Mouse (Mus musculus) MEL (cell line): ENCODE results near the gene Camk2b. TPM values are rescaled to one million over a fixed set of nuclear protein-coding genes. Genes with fewer than 3 reads are reported as not detected.

Experiments
- DNase-seq: peaks from one replicate; pipeline ENCODE4 v3.0.0; 2011; ENCODE audit warnings: low read depth, low spot score
- H3K27ac ChIP-seq: 2 replicates; pipeline ENCODE4 v1.5.1; 2012; ENCODE audit warnings: low read depth, mild to moderate bottlenecking, control low read depth, low read length, moderate library complexity; ENCODE audit not compliant: control insufficient read depth
- H3K27me3 ChIP-seq, 2 experiments: fragments of 150-350 bp in 1 of 2; sonication (generic) in 1 of 2; 2 replicates each; pipeline ENCODE4 v1.6.1; 2012; ENCODE audit warnings: low read length in 2 of 2, mild to moderate bottlenecking in 2 of 2, improper control_type of control experiment in 1 of 2, moderate library complexity in 1 of 2; ENCODE audit not compliant: insufficient read depth in 2 of 2, control insufficient read depth in 1 of 2
- H3K36me3 ChIP-seq, 2 experiments: 2 replicates each; pipeline ENCODE4 v1.6.1; 2012 to 2014; ENCODE audit warnings: low read length in 2 of 2, improper control_type of control experiment in 1 of 2, inconsistent platforms in 1 of 2, mild to moderate bottlenecking in 1 of 2; ENCODE audit not compliant: insufficient read depth in 2 of 2, control insufficient read depth in 1 of 2
- H3K4me1 ChIP-seq, 2 experiments: fragments of 150-350 bp in 1 of 2; sonication (generic) in 1 of 2; 2 replicates each; pipeline ENCODE4 v1.6.1; 2012; ENCODE audit warnings: low read length in 2 of 2, improper control_type of control experiment in 1 of 2, mild to moderate bottlenecking in 1 of 2; ENCODE audit not compliant: insufficient read depth in 2 of 2, control insufficient read depth in 1 of 2
- H3K4me3 ChIP-seq, 2 experiments: fragments of 150-350 bp in 1 of 2; sonication (generic) in 1 of 2; 2 replicates each; pipeline ENCODE4 v1.5.1; 2012; ENCODE audit warnings: low read depth in 2 of 2, low read length in 2 of 2, mild to moderate bottlenecking in 2 of 2, moderate library complexity in 2 of 2, control low read depth in 1 of 2, improper control_type of control experiment in 1 of 2; ENCODE audit not compliant: control insufficient read depth in 1 of 2, insufficient read depth in 1 of 2
- H3K79me2 ChIP-seq: 2 replicates; pipeline ENCODE4 v1.6.1; 2012; ENCODE audit warnings: mild to moderate bottlenecking, low read length, moderate library complexity; ENCODE audit not compliant: control insufficient read depth, poor library complexity, insufficient read depth
- H3K9ac ChIP-seq: 2 replicates; pipeline ENCODE4 v1.6.1; 2012; ENCODE audit warnings: low read depth, mild to moderate bottlenecking, control low read depth, low read length, moderate library complexity; ENCODE audit not compliant: control insufficient read depth, poor library complexity, severe bottlenecking
- H3K9me3 ChIP-seq: fragments of 150-350 bp; sonication (generic); replicated peaks from 2 replicates; pipeline ENCODE4 v1.6.1; 2012; ENCODE audit warnings: mild to moderate bottlenecking, low read length, improper control_type of control experiment, moderate library complexity; ENCODE audit not compliant: insufficient read depth
- CTCF ChIP-seq, 3 experiments: IDR thresholded peaks in 2 of 3; conservative IDR thresholded peaks in 1 of 3; 2 replicates each; pipeline ENCODE4 v1.5.1; 2011 to 2012; ENCODE audit warnings: low read length in 3 of 3, low read depth in 2 of 3, mild to moderate bottlenecking in 2 of 3, improper control_type of control experiment in 1 of 3, inconsistent platforms in 1 of 3, mixed read lengths in 1 of 3, moderate library complexity in 1 of 3; ENCODE audit not compliant: control insufficient read depth in 1 of 3, insufficient read depth in 1 of 3, poor library complexity in 1 of 3, severe bottlenecking in 1 of 3
- E2F4 ChIP-seq: IDR thresholded peaks from 2 replicates; pipeline ENCODE4 v1.6.1; 2011; ENCODE audit warnings: low read depth, low read length, improper control_type of control experiment, borderline replicate concordance
- ELF1 ChIP-seq: IDR thresholded peaks from 2 replicates; pipeline ENCODE4 v1.6.1; 2014; ENCODE audit warnings: low read depth, mild to moderate bottlenecking, inconsistent platforms, low read length, improper control_type of control experiment, moderate library complexity
- EP300 ChIP-seq, 2 experiments: IDR thresholded peaks; 2 replicates each; pipeline ENCODE4 v1.6.1; 2011; ENCODE audit warnings: improper control_type of control experiment in 2 of 2, low read length in 2 of 2, low read depth in 1 of 2, mild to moderate bottlenecking in 1 of 2
- GABPA ChIP-seq: IDR thresholded peaks from 2 replicates; pipeline ENCODE4 v1.6.1; 2012; ENCODE audit warnings: low read depth, mild to moderate bottlenecking, inconsistent platforms, low read length, improper control_type of control experiment, moderate library complexity
- MAFK ChIP-seq: IDR thresholded peaks from 2 replicates; pipeline ENCODE4 v1.6.1; 2011; ENCODE audit warnings: low read depth, mild to moderate bottlenecking, low read length, improper control_type of control experiment, borderline replicate concordance
- MAX ChIP-seq: IDR thresholded peaks from 2 replicates; pipeline ENCODE4 v1.6.1; 2011; ENCODE audit warnings: low read length, improper control_type of control experiment
- MAZ ChIP-seq: IDR thresholded peaks from 2 replicates; pipeline ENCODE4 v1.6.1; 2012; ENCODE audit warnings: low read depth, mild to moderate bottlenecking, inconsistent platforms, low read length, improper control_type of control experiment
- MEF2A ChIP-seq: IDR thresholded peaks from 2 replicates; pipeline ENCODE4 v1.6.1; 2014; ENCODE audit warnings: low read depth, mild to moderate bottlenecking, inconsistent platforms, low read length, improper control_type of control experiment; ENCODE audit not compliant: poor library complexity, insufficient replicate concordance, severe bottlenecking; ENCODE audit errors: extremely low read depth
- MYC ChIP-seq: IDR thresholded peaks from 2 replicates; pipeline ENCODE4 v1.6.1; 2011; ENCODE audit warnings: low read depth, mild to moderate bottlenecking, low read length, improper control_type of control experiment, moderate library complexity
- POLR2A ChIP-seq, 2 experiments: IDR thresholded peaks; 2 replicates each; pipeline ENCODE4 v1.6.1; 2011 to 2012; ENCODE audit warnings: low read length in 2 of 2, mild to moderate bottlenecking in 2 of 2, control low read depth in 1 of 2, improper control_type of control experiment in 1 of 2, low read depth in 1 of 2, moderate library complexity in 1 of 2; ENCODE audit not compliant: control insufficient read depth in 1 of 2, insufficient read depth in 1 of 2, poor library complexity in 1 of 2
- POLR2AphosphoS2 ChIP-seq: IDR thresholded peaks from 2 replicates; pipeline ENCODE4 v1.6.1; 2011; ENCODE audit warnings: low read length, improper control_type of control experiment
- RAD21 ChIP-seq: IDR thresholded peaks from 2 replicates; pipeline ENCODE4 v1.6.1; 2011; ENCODE audit warnings: mild to moderate bottlenecking, low read depth, low read length, improper control_type of control experiment
- SMC3 ChIP-seq: IDR thresholded peaks from 2 replicates; pipeline ENCODE4 v1.6.1; 2011; ENCODE audit warnings: low read depth, low read length, improper control_type of control experiment
- TAL1 ChIP-seq: IDR thresholded peaks from 2 replicates; pipeline ENCODE4 v1.6.1; 2012; ENCODE audit warnings: mild to moderate bottlenecking, inconsistent platforms, low read length, moderate library complexity, mixed read lengths
- TBP ChIP-seq: IDR thresholded peaks from 2 replicates; pipeline ENCODE4 v1.8.0; 2011; ENCODE audit warnings: low read depth, low read length, improper control_type of control experiment
- USF1 ChIP-seq: IDR thresholded peaks from 2 replicates; pipeline ENCODE4 v1.6.1; 2014; ENCODE audit warnings: low read depth, mild to moderate bottlenecking, inconsistent platforms, low read length, improper control_type of control experiment, moderate library complexity
- ZKSCAN1 ChIP-seq: IDR thresholded peaks from 2 replicates; pipeline ENCODE4 v1.6.1; 2012; ENCODE audit warnings: low read depth, mild to moderate bottlenecking, inconsistent platforms, low read length, improper control_type of control experiment, moderate library complexity
- polyA plus RNA-seq, 2 experiments: library from polyadenylated mRNA; stranded (reverse) in 1 of 2; unstranded in 1 of 2; fragments of >175 nt in 1 of 2; fragments of >200 nt in 1 of 2; gene quantifications; 2 replicates each; pipeline versions ENCODE4 v1.2.1 to v1.2.4; 2012; ENCODE audit warnings: low replicate concordance in 2 of 2, low read depth in 1 of 2; ENCODE audit not compliant: insufficient read length in 2 of 2, insufficient read depth in 1 of 2, missing spikeins in 1 of 2
- total RNA-seq: library from RNA; depleted of rRNA; stranded (reverse); fragments of 300-350 nt; gene quantifications from 2 replicates; pipeline ENCODE4 v1.2.3, GENCODE M21; 2012

The Camk2b gene
- total and polyA plus RNA-seq, 3 experiments = 0.04 TPM; not detected in 1

- Histone ChIP-seq H3K79me2 (no peaks in the 10 kb centered on the region), H3K27me3 (no peaks in the 10 kb centered on the region), H3K9ac (no peak overlapping the region), H3K9me3 (no peaks in the 10 kb centered on the region), H3K4me3 (no peak overlapping the region), H3K27ac (no peak overlapping the region), H3K36me3 (no peaks in the 10 kb centered on the region), H3K4me1 (no peaks in the 10 kb centered on the region)
- no peak for DNase-seq
- TF ChIP-seq POLR2AphosphoS2 = no peak
- TF ChIP-seq USF1 = no peak
- TF ChIP-seq ELF1 = no peak
- no peak for TF ChIP-seq ZKSCAN1
- TF ChIP-seq MAX = no peak
- TF ChIP-seq GABPA = no peak
- no peak for TF ChIP-seq POLR2A (IDR thresholded peaks at IDR 0.05; ENCODE audit: control insufficient read depth in 1 of 2, insufficient read depth in 1 of 2, low read depth in 1 of 2, low read length in 2 of 2, poor library complexity in 1 of 2)
- no peak for TF ChIP-seq TAL1
- TF ChIP-seq EP300 (IDR thresholded peaks at IDR 0.05; ENCODE audit: low read depth in 1 of 2, low read length in 2 of 2) = no peak
Measured at GRCm38 (mm10) chr11:5975068-5975467, 91.1 kb downstream of the Camk2b start.

- Histone ChIP-seq H3K27ac (no peak overlapping the region), H3K79me2 (no peaks in the 10 kb centered on the region), H3K9ac (no peak overlapping the region), H3K36me3 (no peaks in the 10 kb centered on the region), H3K9me3 (no peaks in the 10 kb centered on the region), H3K4me3 (no peak overlapping the region), H3K27me3 (no peaks in the 10 kb centered on the region), H3K4me1 (no peaks in the 10 kb centered on the region)
- DNase-seq = no peak
- TF ChIP-seq MAFK (no peak), GABPA (no peak), MAZ (no peak), RAD21 (no peak), MEF2A (no peak)
Measured at GRCm38 (mm10) chr11:5974053-5974452, 92.1 kb downstream of the Camk2b start.

GRCm38 (mm10) chr11:5973151-5973550, 93.0 kb downstream of the Camk2b start:
- Histone ChIP-seq H3K9me3 (no peaks in the 10 kb centered on the region), H3K79me2 (no peaks in the 10 kb centered on the region), H3K9ac (no peak overlapping the region), H3K4me1 (no peaks in the 10 kb centered on the region), H3K4me3 (no peak overlapping the region), H3K27ac (no peak overlapping the region), H3K36me3 (no peaks in the 10 kb centered on the region), H3K27me3 (no peaks in the 10 kb centered on the region)
- DNase-seq = no peak
- no peak for TF ChIP-seq CTCF (IDR thresholded peaks at IDR 0.05 in 2 of 3, conservative IDR thresholded peaks at IDR 0.05 in 1 of 3; ENCODE audit: control insufficient read depth in 1 of 3, insufficient read depth in 1 of 3, low read depth in 2 of 3, low read length in 3 of 3, poor library complexity in 1 of 3, severe bottlenecking in 1 of 3)
- no peak for TF ChIP-seq SMC3
- TF ChIP-seq USF1 = no peak
- no peak for TF ChIP-seq RAD21
- no peak for TF ChIP-seq ELF1
- TF ChIP-seq E2F4 = no peak
- TF ChIP-seq MYC = no peak
- TF ChIP-seq POLR2A (IDR thresholded peaks at IDR 0.05; ENCODE audit: control insufficient read depth in 1 of 2, insufficient read depth in 1 of 2, low read depth in 1 of 2, low read length in 2 of 2, poor library complexity in 1 of 2) = no peak
- no peak for TF ChIP-seq TBP
- no peak for TF ChIP-seq POLR2AphosphoS2
